Mouse (Mus musculus): ENCODE results near the gene Olfr1467. TPM values are rescaled to one million over a fixed set of nuclear protein-coding genes. Genes with fewer than 3 reads are reported as not detected.

Gene Olfr1467
- polyA plus RNA-seq (2012; rRNA removed), result not detected in 2 replicates

DNA sequence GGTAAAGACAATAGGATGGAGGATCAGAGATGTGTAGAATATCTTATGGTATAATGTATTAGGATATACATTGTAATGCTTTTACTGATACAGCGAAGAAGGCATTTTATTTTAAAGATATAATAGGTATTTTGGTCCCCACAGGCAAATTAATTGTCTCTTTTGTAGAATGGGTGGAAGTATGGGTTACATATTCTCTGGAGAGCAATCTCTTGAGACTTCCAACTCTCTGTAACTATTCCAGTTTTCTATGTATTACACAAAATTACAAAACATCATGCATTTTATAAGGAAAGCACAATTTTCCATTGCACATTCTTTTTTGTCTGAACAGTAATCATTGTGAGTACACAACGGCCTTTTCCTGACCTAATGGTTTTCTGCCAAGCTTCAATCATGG, at the start of gene Olfr1467:
TSS of gene Olfr1467 (plus strand) at position 301 of the 400 bp plus-strand sequence.
- Histone ChIP-seq H3K27me3 (ENCODE audit: control insufficient read depth, insufficient read depth, low read length) (no peaks in the 10 kb centered on the region), H3K4me3 (ENCODE audit: low read depth, low read length) (no peak within 1 kb of the TSS), H3K4me1 (ENCODE audit: control insufficient read depth, insufficient read depth, insufficient read length, low read length) (no peaks in the 10 kb centered on the region), H3K36me3 (ENCODE audit: control insufficient read depth, insufficient read depth, low read length) (no peaks in the 10 kb centered on the region), H3K27ac (ENCODE audit: insufficient read depth, low read depth, low read length) (no peak within 1 kb of the TSS)
- TF ChIP-seq CTCF (IDR thresholded peaks at IDR 0.05; ENCODE audit: extremely low read depth, insufficient read length, insufficient replicate concordance, low read depth, low read length) (no peak), POLR2A (IDR thresholded peaks at IDR 0.05; ENCODE audit: low read depth, low read length) (no peak)
- 55% methylated on average over 2 of the region's 2 CpGs for WGBS

DNA sequence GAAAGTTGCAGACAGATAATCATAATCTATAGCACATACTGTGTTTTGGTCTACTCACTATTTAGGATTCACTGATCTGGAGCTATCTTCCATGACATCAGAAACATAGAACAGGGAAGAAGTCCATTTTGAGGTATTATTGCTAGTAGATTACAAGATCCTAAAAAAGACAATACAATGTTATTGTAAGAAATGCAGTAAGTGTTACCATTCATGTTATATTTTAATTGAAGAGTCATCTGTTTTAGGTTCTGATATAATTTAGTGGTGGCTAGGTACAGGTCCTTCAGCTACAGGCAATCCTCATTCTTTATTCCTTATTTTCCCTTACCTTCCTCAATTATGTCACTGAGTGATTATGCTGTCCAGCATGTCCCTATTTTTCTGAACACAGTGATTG, 46.6 kb upstream of the Olfr1467 start, which contains the start of gene Olfr1465:
TSS of gene Olfr1465 (minus strand) at position 101 of the 400 bp plus-strand sequence.
- TF ChIP-seq POLR2A (IDR thresholded peaks at IDR 0.05; ENCODE audit: low read depth, low read length) (no peak), CTCF (IDR thresholded peaks at IDR 0.05; ENCODE audit: extremely low read depth, insufficient read length, insufficient replicate concordance, low read depth, low read length) (no peak)
- Histone ChIP-seq H3K27ac (ENCODE audit: insufficient read depth, low read depth, low read length) (no peak within 1 kb of the TSS), H3K4me1 (ENCODE audit: control insufficient read depth, insufficient read depth, insufficient read length, low read length) (no peaks in the 10 kb centered on the region), H3K36me3 (ENCODE audit: control insufficient read depth, insufficient read depth, low read length) (no peaks in the 10 kb centered on the region), H3K27me3 (ENCODE audit: control insufficient read depth, insufficient read depth, low read length) (no peaks in the 10 kb centered on the region), H3K4me3 (ENCODE audit: low read depth, low read length) (no peak within 1 kb of the TSS)

DNA sequence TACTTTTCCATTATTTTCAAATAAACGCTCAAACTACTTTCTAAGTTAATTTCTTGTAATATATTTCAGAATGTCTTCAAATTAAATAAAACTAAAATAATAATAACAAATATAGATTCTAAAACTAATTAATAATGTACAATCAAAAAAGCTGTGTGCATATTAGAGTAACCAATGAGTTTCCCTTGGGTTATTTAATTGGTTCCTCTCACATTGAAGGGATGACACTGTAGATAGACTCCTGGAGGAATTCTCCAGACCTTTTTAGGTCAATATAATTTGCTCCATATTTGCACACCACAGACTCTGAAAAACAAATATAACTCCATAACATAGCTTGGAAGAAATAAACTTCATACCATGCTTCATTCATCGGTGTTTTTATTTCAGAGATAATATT, 23.5 kb upstream of the Olfr1467 start, which contains the start of gene Olfr1466:
TSS of gene Olfr1466 (plus strand) at position 301 of the 400 bp plus-strand sequence.
- Histone ChIP-seq H3K36me3 (ENCODE audit: control insufficient read depth, insufficient read depth, low read length) (no peaks in the 10 kb centered on the region), H3K4me1 (ENCODE audit: control insufficient read depth, insufficient read depth, insufficient read length, low read length) (no peaks in the 10 kb centered on the region), H3K4me3 (ENCODE audit: low read depth, low read length) (no peak within 1 kb of the TSS), H3K27ac (ENCODE audit: insufficient read depth, low read depth, low read length) (no peak within 1 kb of the TSS), H3K27me3 (ENCODE audit: control insufficient read depth, insufficient read depth, low read length) (no peaks in the 10 kb centered on the region)
- 84% methylated on average over 2 of the region's 2 CpGs for WGBS
- TF ChIP-seq CTCF (IDR thresholded peaks at IDR 0.05; ENCODE audit: extremely low read depth, insufficient read length, insufficient replicate concordance, low read depth, low read length), result no peak
- no peak for TF ChIP-seq POLR2A (IDR thresholded peaks at IDR 0.05; ENCODE audit: low read depth, low read length)

DNA sequence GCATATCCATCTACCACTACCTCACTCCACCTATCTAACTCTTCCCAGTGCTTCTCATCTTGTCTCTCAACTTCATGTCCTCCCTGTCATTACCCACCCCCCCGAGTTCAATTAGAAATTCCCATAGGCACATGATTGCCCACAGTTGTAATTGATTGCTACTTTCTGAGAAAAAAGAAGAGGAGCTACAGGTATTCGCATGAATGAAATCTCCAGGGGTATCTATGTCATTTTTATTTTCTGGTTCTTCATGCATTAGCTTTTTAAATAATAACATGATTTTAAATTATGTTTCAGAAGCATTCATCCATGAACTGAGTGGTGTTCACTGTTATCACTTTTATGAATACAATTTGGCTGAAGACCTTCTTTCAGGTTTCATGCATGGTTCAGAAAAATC, 45.5 kb downstream of the Olfr1467 start, which contains the start of gene Olfr1469:
TSS of gene Olfr1469 (plus strand) at position 301 of the 400 bp plus-strand sequence.
- Histone ChIP-seq H3K4me3 (ENCODE audit: low read depth, low read length) (no peak within 1 kb of the TSS), H3K27ac (ENCODE audit: insufficient read depth, low read depth, low read length) (no peak within 1 kb of the TSS), H3K4me1 (ENCODE audit: control insufficient read depth, insufficient read depth, insufficient read length, low read length) (no peaks in the 10 kb centered on the region), H3K36me3 (ENCODE audit: control insufficient read depth, insufficient read depth, low read length) (no peaks in the 10 kb centered on the region), H3K27me3 (ENCODE audit: control insufficient read depth, insufficient read depth, low read length) (no peaks in the 10 kb centered on the region)
- TF ChIP-seq POLR2A (IDR thresholded peaks at IDR 0.05; ENCODE audit: low read depth, low read length), result no peak
- TF ChIP-seq CTCF (IDR thresholded peaks at IDR 0.05; ENCODE audit: extremely low read depth, insufficient read length, insufficient replicate concordance, low read depth, low read length), result no peak
- WGBS, result 59% methylated on average over 2 of the region's 2 CpGs

Other genes starting within 250 kb of the Olfr1467 start
- gene Olfr1459, start 212.7 kb upstream of the Olfr1467 start, polyA plus RNA-seq (2012; rRNA removed), result not detected in 2 replicates
- not detected in 2 replicates for gene Olfr1461, start 199.2 kb upstream of the Olfr1467 start, polyA plus RNA-seq (2012; rRNA removed)
- gene Olfr1462, start 176.5 kb upstream of the Olfr1467 start, polyA plus RNA-seq (2012; rRNA removed), result not detected in 2 replicates
- gene Olfr1463, start 130.9 kb upstream of the Olfr1467 start, polyA plus RNA-seq (2012; rRNA removed), result not detected in 2 replicates
- gene Olfr1465, start 46.7 kb upstream of the Olfr1467 start, polyA plus RNA-seq (2012; rRNA removed), result not detected in 2 replicates
- not detected in 2 replicates for gene Olfr1466, start 23.4 kb upstream of the Olfr1467 start, polyA plus RNA-seq (2012; rRNA removed)
- gene Olfr1469, start 45.6 kb downstream of the Olfr1467 start, polyA plus RNA-seq (2012; rRNA removed), result not detected in 2 replicates
- gene Olfr1471, start 81.2 kb downstream of the Olfr1467 start, polyA plus RNA-seq (2012; rRNA removed), result not detected in 2 replicates
- gene Olfr1472, start 93.8 kb downstream of the Olfr1467 start, polyA plus RNA-seq (2012; rRNA removed), result not detected in 2 replicates
- not detected in 2 replicates for gene Olfr1474, start 107.3 kb downstream of the Olfr1467 start, polyA plus RNA-seq (2012; rRNA removed)
- not detected in 2 replicates for gene Olfr1475, start 118.0 kb downstream of the Olfr1467 start, polyA plus RNA-seq (2012; rRNA removed)
- gene Olfr1477, start 138.3 kb downstream of the Olfr1467 start, polyA plus RNA-seq (2012; rRNA removed), result not detected in 2 replicates
- not detected in 2 replicates for gene Olfr1480, start 165.7 kb downstream of the Olfr1467 start, polyA plus RNA-seq (2012; rRNA removed)
- gene Olfr1484, start 221.3 kb downstream of the Olfr1467 start, polyA plus RNA-seq (2012; rRNA removed), result not detected in 2 replicates

Measured in small intestine, adult 2 months (tissue).